Mouse (Mus musculus): ENCODE results near the gene Scmh1. TPM values are rescaled to one million over a fixed set of nuclear protein-coding genes. Genes with fewer than 3 reads are reported as not detected.

Scmh1 gene
- 22.8 and 24.0 TPM in 2 replicates for total RNA-seq (2017)

DNA sequence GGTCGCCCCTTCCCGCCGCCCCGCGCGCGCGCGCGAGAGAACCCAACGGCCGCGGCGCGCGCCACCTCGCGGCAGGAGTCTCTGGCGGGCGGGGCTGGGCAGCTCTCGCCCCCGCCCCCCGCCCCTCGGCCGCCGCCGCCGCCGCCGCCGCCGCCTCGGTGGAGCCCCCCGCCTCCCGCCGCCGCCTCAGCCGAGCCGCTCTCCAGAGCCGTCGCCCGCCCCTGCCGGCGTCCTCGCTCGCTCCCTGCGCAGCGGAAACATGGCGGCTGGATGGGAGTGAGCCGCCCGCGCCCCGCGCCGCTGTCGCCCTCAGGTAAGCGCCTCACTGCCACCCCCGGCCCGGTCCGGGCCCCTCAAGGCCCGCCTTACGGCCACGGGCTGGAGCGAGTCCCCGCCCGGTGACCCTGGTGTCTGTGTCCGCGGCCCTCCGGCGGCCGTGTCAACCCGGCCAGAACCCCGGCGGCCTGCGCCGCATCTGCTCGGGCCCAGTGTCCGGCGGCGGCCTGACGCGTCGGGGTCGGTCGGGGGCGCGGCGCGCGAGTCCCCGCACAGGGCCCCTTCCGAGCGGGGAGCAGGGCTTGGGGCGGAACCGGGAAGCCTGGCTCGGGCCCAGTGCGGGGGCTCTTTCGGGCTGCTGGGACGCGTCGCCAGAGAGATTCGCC, at the start of gene Scmh1:
TSS of gene Scmh1 (plus strand) at position 138 of the 662 bp plus-strand sequence.
- ATAC-seq (replicated peaks in 1 of 2; ENCODE audit: insufficient read depth in 1 of 2, low FRiP score in 2 of 2, low TSS enrichment in 1 of 2, low read depth in 1 of 2, poor library complexity in 2 of 2, severe bottlenecking in 2 of 2) = peak; percentile 6 to 46; a peak in 2 of 4 replicates

DNA sequence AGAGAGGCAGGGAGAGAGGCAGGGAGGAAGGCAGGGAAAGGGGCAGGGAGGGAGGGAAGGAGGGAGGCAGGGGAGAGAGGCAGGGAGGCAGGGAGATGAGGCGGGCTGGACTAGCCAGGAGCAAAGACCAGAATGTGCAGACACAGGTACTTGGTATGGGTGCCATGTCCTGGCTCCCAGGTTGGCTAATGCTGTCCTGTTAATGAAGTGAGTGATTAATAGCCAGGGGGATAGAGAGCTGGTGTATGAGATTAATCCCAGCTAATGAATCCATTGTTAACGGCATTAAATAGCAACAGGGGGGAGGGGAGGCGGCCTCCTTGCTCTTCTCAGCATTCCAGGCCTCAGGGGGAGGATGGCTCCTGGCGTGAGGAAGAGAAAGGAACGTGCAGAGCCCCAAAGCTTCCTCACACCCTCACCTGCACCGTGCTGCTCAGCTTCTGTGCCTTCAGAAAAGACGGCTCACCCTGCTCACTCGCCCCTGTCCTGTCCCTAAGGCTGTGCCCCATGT, 45.0 kb upstream of the Scmh1 start:
- ATAC-seq (replicated peaks in 1 of 2; ENCODE audit: insufficient read depth in 1 of 2, low FRiP score in 2 of 2, low TSS enrichment in 1 of 2, low read depth in 1 of 2, poor library complexity in 2 of 2, severe bottlenecking in 2 of 2) = no peak

DNA sequence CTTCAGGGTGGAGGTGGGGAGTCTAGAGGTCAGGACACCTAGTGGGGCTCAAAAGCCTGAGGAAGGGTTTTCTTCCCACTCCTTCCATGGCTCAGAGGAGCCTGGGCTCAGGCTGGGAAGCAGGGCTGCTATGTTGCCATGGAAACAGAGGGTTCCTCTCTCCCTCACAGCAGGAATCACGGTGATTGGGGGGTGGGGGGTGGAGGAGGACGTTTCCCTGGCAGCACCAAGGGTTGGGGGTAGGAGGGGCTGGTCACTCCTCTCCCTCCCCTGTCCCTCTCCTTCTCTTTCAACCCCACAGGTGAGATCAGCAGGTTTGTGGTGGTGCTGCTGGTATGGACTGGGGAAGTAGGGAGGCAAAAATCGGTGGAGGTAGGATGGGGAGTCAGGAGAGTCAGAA, 40.4 kb upstream of the Scmh1 start:
- no peak for ATAC-seq (replicated peaks in 1 of 2; ENCODE audit: insufficient read depth in 1 of 2, low FRiP score in 2 of 2, low TSS enrichment in 1 of 2, low read depth in 1 of 2, poor library complexity in 2 of 2, severe bottlenecking in 2 of 2)

DNA sequence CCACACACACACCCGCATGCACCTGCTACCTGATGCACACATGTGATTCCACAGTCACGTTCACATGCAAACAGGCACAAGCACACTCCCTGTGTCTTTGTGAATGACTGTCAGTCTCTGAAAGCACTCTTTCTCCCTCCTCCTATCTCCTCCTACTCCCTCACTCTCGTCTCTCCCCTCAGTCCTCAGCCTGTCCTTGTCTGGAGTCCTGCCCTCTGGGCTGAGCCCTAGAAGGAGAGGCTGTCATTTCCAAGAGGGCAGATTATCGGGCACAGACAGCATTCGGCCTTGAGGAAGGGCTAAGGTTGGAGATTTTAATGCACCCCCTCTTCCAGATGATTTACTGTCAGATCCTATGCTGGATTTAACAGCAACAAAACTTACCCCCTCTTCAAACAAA, 39.6 kb upstream of the Scmh1 start:
- ATAC-seq (replicated peaks in 1 of 2; ENCODE audit: insufficient read depth in 1 of 2, low FRiP score in 2 of 2, low TSS enrichment in 1 of 2, low read depth in 1 of 2, poor library complexity in 2 of 2, severe bottlenecking in 2 of 2) = no peak

GRCm38 (mm10) chr4:120368031-120368430, 37.0 kb upstream of the Scmh1 start:
- ATAC-seq (replicated peaks in 1 of 2; ENCODE audit: insufficient read depth in 1 of 2, low FRiP score in 2 of 2, low TSS enrichment in 1 of 2, low read depth in 1 of 2, poor library complexity in 2 of 2, severe bottlenecking in 2 of 2) = no peak

DNA sequence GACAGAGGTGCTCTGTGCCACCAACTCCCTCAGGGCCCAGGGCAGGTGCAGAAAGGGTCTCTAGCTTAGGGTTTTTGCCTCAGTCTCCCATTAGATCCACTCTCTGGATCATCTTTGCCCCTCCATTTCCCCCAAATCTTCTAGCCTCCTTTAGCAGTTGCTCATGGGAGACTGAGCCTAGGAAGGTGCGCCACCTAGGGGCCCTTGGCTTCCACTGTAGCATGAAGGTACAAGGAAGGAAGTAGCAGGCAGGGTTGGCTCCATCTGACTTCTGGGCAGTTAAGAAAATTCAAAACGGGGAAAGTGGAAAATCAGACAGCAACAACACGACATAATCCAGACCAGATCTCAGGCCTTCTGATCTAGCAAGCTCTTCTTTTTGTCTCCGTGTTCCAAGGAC, 36.4 kb upstream of the Scmh1 start:
- peak; percentile 79 to 83; a peak in 3 of 4 replicates for ATAC-seq (replicated peaks in 1 of 2; ENCODE audit: insufficient read depth in 1 of 2, low FRiP score in 2 of 2, low TSS enrichment in 1 of 2, low read depth in 1 of 2, poor library complexity in 2 of 2, severe bottlenecking in 2 of 2)

DNA sequence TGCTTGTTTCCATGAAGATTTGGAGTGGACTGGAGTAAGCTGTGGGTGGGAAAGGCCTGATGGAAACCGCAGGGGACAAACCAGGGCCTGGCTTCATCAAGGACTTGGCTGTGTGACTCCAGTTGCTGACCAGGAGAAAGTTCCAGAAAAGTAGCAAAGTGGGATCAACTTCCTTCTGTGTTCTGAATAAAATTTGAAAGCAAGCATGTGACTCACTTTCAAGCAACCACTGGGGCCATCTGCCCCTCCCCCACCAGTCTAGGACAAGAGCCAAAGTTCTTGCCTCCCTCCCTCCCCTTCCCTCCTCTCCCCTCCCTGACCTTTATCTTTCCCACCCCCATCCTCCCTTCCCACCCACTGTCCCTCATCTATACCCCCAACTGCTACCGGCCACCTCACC, 35.9 kb upstream of the Scmh1 start:
- no peak for ATAC-seq (replicated peaks in 1 of 2; ENCODE audit: insufficient read depth in 1 of 2, low FRiP score in 2 of 2, low TSS enrichment in 1 of 2, low read depth in 1 of 2, poor library complexity in 2 of 2, severe bottlenecking in 2 of 2)

DNA sequence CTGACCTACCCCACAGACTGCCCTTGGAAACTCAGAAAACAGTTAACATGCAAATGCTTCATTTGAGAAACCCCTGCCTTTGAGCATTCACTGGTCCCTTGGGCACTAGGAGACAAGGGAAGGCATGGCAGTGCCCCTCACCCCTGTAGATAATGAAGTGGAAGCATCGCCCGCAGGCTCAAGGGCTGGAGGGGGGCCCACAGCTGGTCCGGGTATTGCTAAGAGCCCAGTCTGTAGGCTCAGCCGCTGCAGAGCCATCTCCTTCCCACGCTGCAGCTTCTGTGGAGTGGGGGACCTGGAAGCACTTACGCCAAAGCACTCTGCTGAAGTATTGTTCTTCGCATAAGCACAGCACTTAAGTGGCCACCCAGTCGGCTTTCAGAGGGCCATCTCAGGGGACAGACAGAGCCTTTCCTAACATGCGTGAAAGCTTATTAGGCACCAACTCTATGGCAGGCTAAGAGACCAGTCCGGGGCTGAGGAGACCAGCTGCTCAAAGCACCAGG, 35.2 kb upstream of the Scmh1 start:
- ATAC-seq (replicated peaks in 1 of 2; ENCODE audit: insufficient read depth in 1 of 2, low FRiP score in 2 of 2, low TSS enrichment in 1 of 2, low read depth in 1 of 2, poor library complexity in 2 of 2, severe bottlenecking in 2 of 2) = no peak

DNA sequence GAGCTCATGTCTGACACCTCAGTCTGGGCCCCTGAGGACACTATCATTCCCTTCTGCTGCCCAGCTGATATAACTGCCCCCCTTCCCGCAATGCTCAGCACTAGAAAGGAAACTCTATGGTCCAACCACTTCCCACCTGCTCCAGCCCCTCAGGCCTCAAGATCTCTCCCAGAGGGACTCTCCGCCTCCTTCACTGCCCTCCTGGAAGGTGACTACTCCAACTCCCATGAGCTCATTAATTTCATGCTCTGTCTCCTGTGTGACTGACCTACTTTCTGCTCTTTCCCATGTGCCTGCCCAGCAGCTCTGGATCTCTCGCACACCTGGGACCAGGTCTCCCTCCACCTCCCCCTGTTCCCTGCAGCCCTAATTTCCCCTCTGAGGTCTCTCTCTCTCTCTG, 32.2 kb upstream of the Scmh1 start:
- no peak for ATAC-seq (replicated peaks in 1 of 2; ENCODE audit: insufficient read depth in 1 of 2, low FRiP score in 2 of 2, low TSS enrichment in 1 of 2, low read depth in 1 of 2, poor library complexity in 2 of 2, severe bottlenecking in 2 of 2)

DNA sequence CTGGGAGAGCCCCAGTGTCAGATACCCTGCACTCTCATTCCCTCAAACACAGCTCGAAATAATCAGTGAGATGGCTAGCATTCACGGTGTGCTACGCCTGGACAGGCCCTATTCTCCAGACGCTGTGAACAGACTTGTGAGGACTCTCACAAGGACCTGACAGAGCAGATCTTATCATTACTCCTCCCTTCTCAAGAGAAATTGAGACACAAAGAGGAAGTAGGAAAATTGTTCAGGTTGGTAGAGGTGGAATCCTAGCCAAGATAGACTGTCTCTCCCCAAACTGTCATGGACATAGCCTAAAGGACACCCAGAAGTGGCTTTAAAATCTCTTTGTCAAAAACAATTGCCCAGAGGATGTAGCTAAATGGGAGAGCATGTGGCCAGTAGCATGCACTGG, 31.3 kb upstream of the Scmh1 start:
- no peak for ATAC-seq (replicated peaks in 1 of 2; ENCODE audit: insufficient read depth in 1 of 2, low FRiP score in 2 of 2, low TSS enrichment in 1 of 2, low read depth in 1 of 2, poor library complexity in 2 of 2, severe bottlenecking in 2 of 2)

DNA sequence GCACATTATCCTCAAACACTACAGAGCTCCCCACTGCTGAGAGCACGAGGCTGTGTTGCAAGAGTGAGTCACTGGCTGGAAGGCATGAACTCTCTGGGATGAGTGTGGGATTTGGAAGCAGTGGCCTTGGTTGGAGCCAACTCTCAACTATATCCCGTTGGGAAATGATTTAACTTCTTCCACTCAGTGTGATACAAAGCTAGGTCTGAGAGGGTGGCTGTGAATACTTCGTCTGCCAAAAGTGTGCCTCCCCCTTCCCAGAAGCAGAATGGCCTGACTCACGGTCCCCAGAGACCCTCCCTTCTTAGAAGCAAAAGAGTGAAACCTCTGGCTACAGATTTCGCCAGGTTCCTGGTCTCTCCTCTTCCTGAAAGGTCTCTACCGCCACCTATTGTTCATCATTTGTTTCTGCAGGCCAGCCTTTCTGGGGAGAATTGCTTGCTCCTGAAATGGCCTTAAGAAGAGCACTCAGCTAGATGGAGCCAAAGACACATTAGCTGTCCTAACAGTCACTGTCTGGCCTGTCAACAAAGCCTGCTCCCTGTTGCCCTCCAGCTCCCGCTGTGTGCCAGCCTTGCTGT, 24.2 kb upstream of the Scmh1 start:
- ATAC-seq (replicated peaks in 1 of 2; ENCODE audit: insufficient read depth in 1 of 2, low FRiP score in 2 of 2, low TSS enrichment in 1 of 2, low read depth in 1 of 2, poor library complexity in 2 of 2, severe bottlenecking in 2 of 2) = peak; percentile 72 to 87

DNA sequence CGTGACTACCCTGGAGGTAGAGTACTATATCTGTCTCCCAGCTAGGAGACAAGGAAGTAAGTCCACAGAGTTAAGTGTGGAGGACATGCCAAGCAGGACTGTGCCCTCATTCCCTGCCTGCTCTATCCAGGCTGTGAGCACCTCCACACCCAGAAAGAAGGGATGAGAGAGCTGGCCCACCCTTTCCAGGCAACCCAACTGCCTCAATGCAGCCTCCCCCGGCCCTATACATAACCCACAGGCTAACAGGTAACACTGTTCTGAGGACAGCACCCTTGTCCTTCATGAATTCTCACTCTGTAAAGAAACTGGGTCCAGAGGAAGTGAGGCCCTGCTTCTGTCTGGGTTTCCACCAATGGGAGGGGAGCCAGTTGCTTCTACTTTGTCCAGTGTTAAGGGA, 19.6 kb upstream of the Scmh1 start:
- no peak for ATAC-seq (replicated peaks in 1 of 2; ENCODE audit: insufficient read depth in 1 of 2, low FRiP score in 2 of 2, low TSS enrichment in 1 of 2, low read depth in 1 of 2, poor library complexity in 2 of 2, severe bottlenecking in 2 of 2)

DNA sequence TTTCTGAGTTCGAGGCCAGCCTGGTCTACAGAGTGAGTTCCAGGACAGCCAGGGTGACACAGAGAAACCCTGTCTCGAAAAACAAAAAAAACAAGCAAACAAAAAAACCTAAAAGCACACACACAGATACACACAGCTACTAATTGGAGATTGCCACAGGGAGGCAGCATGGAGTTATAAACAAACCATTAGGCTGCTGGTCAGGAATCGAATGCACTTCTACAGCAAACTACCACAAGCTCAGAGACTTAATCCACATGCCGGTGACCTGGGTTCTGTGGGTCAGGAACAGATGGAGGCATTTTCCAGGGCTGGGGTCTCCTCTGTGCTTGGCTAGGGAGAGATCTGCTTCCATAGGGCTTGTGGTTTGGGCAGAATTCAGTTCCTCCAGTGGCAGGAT, 17.6 kb upstream of the Scmh1 start:
- peak in 1 of 2 experiments; percentile 62; a peak in 1 of 4 replicates for ATAC-seq (replicated peaks in 1 of 2; ENCODE audit: insufficient read depth in 1 of 2, low FRiP score in 2 of 2, low TSS enrichment in 1 of 2, low read depth in 1 of 2, poor library complexity in 2 of 2, severe bottlenecking in 2 of 2)

DNA sequence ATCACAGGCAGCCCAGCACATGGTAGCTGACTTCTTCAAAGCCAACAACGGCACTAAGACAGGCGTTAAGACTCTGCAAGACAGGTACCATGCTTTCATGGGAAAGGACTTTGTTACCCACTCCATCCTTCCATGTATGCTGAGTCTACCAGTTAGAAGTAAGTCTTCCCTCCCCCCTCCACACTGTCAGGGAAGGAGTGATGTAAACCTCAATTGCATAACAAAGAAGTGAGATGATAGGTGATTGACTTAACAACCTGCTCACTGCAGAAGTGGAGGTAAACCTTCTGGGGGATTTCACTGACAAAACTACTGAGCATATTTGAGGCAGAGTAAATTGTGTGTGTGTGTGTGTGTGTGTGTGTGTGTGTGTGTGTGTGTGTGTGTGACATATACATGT, 17.1 kb upstream of the Scmh1 start:
- ATAC-seq (replicated peaks in 1 of 2; ENCODE audit: insufficient read depth in 1 of 2, low FRiP score in 2 of 2, low TSS enrichment in 1 of 2, low read depth in 1 of 2, poor library complexity in 2 of 2, severe bottlenecking in 2 of 2) = no peak

DNA sequence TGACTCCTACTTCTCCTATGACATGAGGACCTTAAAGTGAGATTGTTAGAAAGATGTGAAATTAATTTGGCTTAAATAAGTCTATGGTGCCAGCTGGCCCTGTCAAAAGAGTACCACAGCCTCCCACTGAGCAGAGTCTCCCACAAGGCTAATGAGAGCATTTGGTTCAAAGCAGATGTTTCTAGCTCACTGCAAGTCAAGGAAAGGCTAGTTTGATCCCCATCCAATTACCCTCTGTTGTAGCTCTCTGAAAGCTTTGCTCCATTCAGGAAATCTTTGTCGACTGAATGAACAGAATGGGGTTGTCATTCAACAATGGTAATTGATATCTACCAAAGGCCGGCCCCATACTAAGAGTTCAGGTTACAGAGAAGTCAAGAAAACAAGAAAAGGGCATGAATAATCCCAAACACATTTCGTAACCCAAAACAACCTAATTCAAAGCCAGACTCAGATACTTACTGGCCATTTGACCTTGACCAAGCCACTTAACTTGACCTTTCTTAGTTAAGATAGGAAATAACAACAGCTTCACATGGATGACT, 16.0 kb upstream of the Scmh1 start:
- ATAC-seq (replicated peaks in 1 of 2; ENCODE audit: insufficient read depth in 1 of 2, low FRiP score in 2 of 2, low TSS enrichment in 1 of 2, low read depth in 1 of 2, poor library complexity in 2 of 2, severe bottlenecking in 2 of 2) = no peak

DNA sequence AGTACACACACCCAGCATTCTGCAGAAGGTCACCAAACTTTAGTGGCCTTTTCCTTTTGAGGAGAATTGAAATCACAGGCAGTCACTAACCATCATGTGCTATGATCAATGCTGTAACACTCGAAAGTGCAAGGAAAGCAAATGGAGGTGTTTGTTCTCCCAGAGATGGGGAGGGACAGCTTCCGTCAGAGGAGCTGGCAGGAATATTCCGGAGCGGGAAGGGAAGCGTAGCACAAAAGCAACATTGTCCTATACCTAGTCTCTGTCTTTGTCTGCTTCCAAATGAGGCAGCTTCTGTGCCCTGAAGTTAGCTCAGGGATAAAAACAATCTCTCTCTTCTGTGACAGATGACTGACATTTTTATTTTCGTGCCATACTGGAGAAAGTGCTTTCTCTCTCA, 15.5 kb upstream of the Scmh1 start:
- no peak for ATAC-seq (replicated peaks in 1 of 2; ENCODE audit: insufficient read depth in 1 of 2, low FRiP score in 2 of 2, low TSS enrichment in 1 of 2, low read depth in 1 of 2, poor library complexity in 2 of 2, severe bottlenecking in 2 of 2)

DNA sequence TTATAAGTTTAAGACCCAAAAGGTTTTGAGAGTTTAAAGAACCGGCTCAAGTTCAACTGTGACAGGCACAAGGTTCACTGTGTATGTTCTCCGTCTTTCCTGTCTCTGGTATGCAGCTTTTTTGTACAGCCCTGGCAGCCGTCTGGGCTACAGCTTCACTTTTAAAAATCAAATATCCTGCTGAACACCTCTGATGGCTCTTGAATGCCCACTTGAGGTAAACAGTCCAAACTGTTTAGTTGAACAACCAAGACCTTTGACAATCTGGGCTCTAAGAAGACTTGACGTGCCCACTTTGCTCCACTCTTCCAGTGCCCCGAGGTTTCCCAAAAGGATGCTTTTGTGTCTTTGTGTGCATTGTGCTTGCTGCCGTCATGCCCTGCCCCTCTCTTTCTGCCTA, 13.5 kb upstream of the Scmh1 start:
- ATAC-seq (replicated peaks in 1 of 2; ENCODE audit: insufficient read depth in 1 of 2, low FRiP score in 2 of 2, low TSS enrichment in 1 of 2, low read depth in 1 of 2, poor library complexity in 2 of 2, severe bottlenecking in 2 of 2) = no peak

GRCm38 (mm10) chr4:120392341-120392740, 12.7 kb upstream of the Scmh1 start:
- no peak for ATAC-seq (replicated peaks in 1 of 2; ENCODE audit: insufficient read depth in 1 of 2, low FRiP score in 2 of 2, low TSS enrichment in 1 of 2, low read depth in 1 of 2, poor library complexity in 2 of 2, severe bottlenecking in 2 of 2)

- ATAC-seq (replicated peaks in 1 of 2; ENCODE audit: insufficient read depth in 1 of 2, low FRiP score in 2 of 2, low TSS enrichment in 1 of 2, low read depth in 1 of 2, poor library complexity in 2 of 2, severe bottlenecking in 2 of 2) = no peak
Measured at GRCm38 (mm10) chr4:120392748-120393147, 12.3 kb upstream of the Scmh1 start.

Measured in hematopoietic stem cell, adult 5-6 weeks (primary cell).